Mouse (Mus musculus) MEL (cell line): ENCODE data around the gene Prorsd1. TPM values are rescaled to one million over a fixed set of nuclear protein-coding genes. Genes with fewer than 3 reads are reported as not detected.

Experiments
- DNase-seq: peaks from one replicate; pipeline ENCODE4 v3.0.0; 2011; ENCODE audit warnings: low read depth, low spot score
- H3K27ac ChIP-seq: 2 replicates; pipeline ENCODE4 v1.5.1; 2012; ENCODE audit warnings: low read depth, mild to moderate bottlenecking, control low read depth, low read length, moderate library complexity; ENCODE audit not compliant: control insufficient read depth
- H3K27me3 ChIP-seq, 2 experiments: fragments of 150-350 bp in 1 of 2; sonication (generic) in 1 of 2; 2 replicates each; pipeline ENCODE4 v1.6.1; 2012; ENCODE audit warnings: low read length in 2 of 2, mild to moderate bottlenecking in 2 of 2, improper control_type of control experiment in 1 of 2, moderate library complexity in 1 of 2; ENCODE audit not compliant: insufficient read depth in 2 of 2, control insufficient read depth in 1 of 2
- H3K36me3 ChIP-seq, 2 experiments: 2 replicates each; pipeline ENCODE4 v1.6.1; 2012 to 2014; ENCODE audit warnings: low read length in 2 of 2, improper control_type of control experiment in 1 of 2, inconsistent platforms in 1 of 2, mild to moderate bottlenecking in 1 of 2; ENCODE audit not compliant: insufficient read depth in 2 of 2, control insufficient read depth in 1 of 2
- H3K4me1 ChIP-seq, 2 experiments: fragments of 150-350 bp in 1 of 2; sonication (generic) in 1 of 2; 2 replicates each; pipeline ENCODE4 v1.6.1; 2012; ENCODE audit warnings: low read length in 2 of 2, improper control_type of control experiment in 1 of 2, mild to moderate bottlenecking in 1 of 2; ENCODE audit not compliant: insufficient read depth in 2 of 2, control insufficient read depth in 1 of 2
- H3K4me3 ChIP-seq, 2 experiments: fragments of 150-350 bp in 1 of 2; sonication (generic) in 1 of 2; 2 replicates each; pipeline ENCODE4 v1.5.1; 2012; ENCODE audit warnings: low read depth in 2 of 2, low read length in 2 of 2, mild to moderate bottlenecking in 2 of 2, moderate library complexity in 2 of 2, control low read depth in 1 of 2, improper control_type of control experiment in 1 of 2; ENCODE audit not compliant: control insufficient read depth in 1 of 2, insufficient read depth in 1 of 2
- H3K79me2 ChIP-seq: 2 replicates; pipeline ENCODE4 v1.6.1; 2012; ENCODE audit warnings: mild to moderate bottlenecking, low read length, moderate library complexity; ENCODE audit not compliant: control insufficient read depth, poor library complexity, insufficient read depth
- H3K9ac ChIP-seq: 2 replicates; pipeline ENCODE4 v1.6.1; 2012; ENCODE audit warnings: low read depth, mild to moderate bottlenecking, control low read depth, low read length, moderate library complexity; ENCODE audit not compliant: control insufficient read depth, poor library complexity, severe bottlenecking
- H3K9me3 ChIP-seq: fragments of 150-350 bp; sonication (generic); replicated peaks from 2 replicates; pipeline ENCODE4 v1.6.1; 2012; ENCODE audit warnings: mild to moderate bottlenecking, low read length, improper control_type of control experiment, moderate library complexity; ENCODE audit not compliant: insufficient read depth
- BHLHE40 ChIP-seq: IDR thresholded peaks from 2 replicates; pipeline ENCODE4 v1.6.1; 2012; ENCODE audit warnings: low read depth, mild to moderate bottlenecking, inconsistent platforms, low read length, improper control_type of control experiment, borderline replicate concordance
- E2F4 ChIP-seq: IDR thresholded peaks from 2 replicates; pipeline ENCODE4 v1.6.1; 2011; ENCODE audit warnings: low read depth, low read length, improper control_type of control experiment, borderline replicate concordance
- ELF1 ChIP-seq: IDR thresholded peaks from 2 replicates; pipeline ENCODE4 v1.6.1; 2014; ENCODE audit warnings: low read depth, mild to moderate bottlenecking, inconsistent platforms, low read length, improper control_type of control experiment, moderate library complexity
- EP300 ChIP-seq, 2 experiments: IDR thresholded peaks; 2 replicates each; pipeline ENCODE4 v1.6.1; 2011; ENCODE audit warnings: improper control_type of control experiment in 2 of 2, low read length in 2 of 2, low read depth in 1 of 2, mild to moderate bottlenecking in 1 of 2
- ETS1 ChIP-seq: IDR thresholded peaks from 2 replicates; pipeline ENCODE4 v1.6.1; 2012; ENCODE audit warnings: low read depth, mild to moderate bottlenecking, inconsistent platforms, low read length, improper control_type of control experiment, moderate library complexity
- GABPA ChIP-seq: IDR thresholded peaks from 2 replicates; pipeline ENCODE4 v1.6.1; 2012; ENCODE audit warnings: low read depth, mild to moderate bottlenecking, inconsistent platforms, low read length, improper control_type of control experiment, moderate library complexity
- GATA1 ChIP-seq: IDR thresholded peaks from 2 replicates; pipeline ENCODE4 v1.6.1; 2011; ENCODE audit warnings: low read depth, low read length, improper control_type of control experiment
- HCFC1 ChIP-seq: IDR thresholded peaks from 2 replicates; pipeline ENCODE4 v1.6.1; 2012; ENCODE audit warnings: low read depth, mild to moderate bottlenecking, inconsistent platforms, low read length, improper control_type of control experiment, moderate library complexity
- MAFK ChIP-seq: IDR thresholded peaks from 2 replicates; pipeline ENCODE4 v1.6.1; 2011; ENCODE audit warnings: low read depth, mild to moderate bottlenecking, low read length, improper control_type of control experiment, borderline replicate concordance
- MAX ChIP-seq: IDR thresholded peaks from 2 replicates; pipeline ENCODE4 v1.6.1; 2011; ENCODE audit warnings: low read length, improper control_type of control experiment
- MAZ ChIP-seq: IDR thresholded peaks from 2 replicates; pipeline ENCODE4 v1.6.1; 2012; ENCODE audit warnings: low read depth, mild to moderate bottlenecking, inconsistent platforms, low read length, improper control_type of control experiment
- MEF2A ChIP-seq: IDR thresholded peaks from 2 replicates; pipeline ENCODE4 v1.6.1; 2014; ENCODE audit warnings: low read depth, mild to moderate bottlenecking, inconsistent platforms, low read length, improper control_type of control experiment; ENCODE audit not compliant: poor library complexity, insufficient replicate concordance, severe bottlenecking; ENCODE audit errors: extremely low read depth
- MXI1 ChIP-seq: IDR thresholded peaks from 2 replicates; pipeline ENCODE4 v1.6.1; 2011; ENCODE audit warnings: mild to moderate bottlenecking, low read depth, low read length, improper control_type of control experiment
- MYB ChIP-seq: IDR thresholded peaks from 2 replicates; pipeline ENCODE4 v1.6.1; 2011; ENCODE audit warnings: mild to moderate bottlenecking, low read depth, low read length, improper control_type of control experiment
- MYC ChIP-seq: IDR thresholded peaks from 2 replicates; pipeline ENCODE4 v1.6.1; 2011; ENCODE audit warnings: low read depth, mild to moderate bottlenecking, low read length, improper control_type of control experiment, moderate library complexity
- NELFE ChIP-seq: IDR thresholded peaks from 2 replicates; pipeline ENCODE4 v1.6.1; 2011; ENCODE audit warnings: low read depth, low read length, improper control_type of control experiment
- NRF1 ChIP-seq: IDR thresholded peaks from 2 replicates; pipeline ENCODE4 v1.6.1; 2014; ENCODE audit warnings: low read depth, mild to moderate bottlenecking, inconsistent platforms, low read length, improper control_type of control experiment, moderate library complexity; ENCODE audit not compliant: poor library complexity, insufficient read depth, severe bottlenecking
- POLR2A ChIP-seq, 2 experiments: IDR thresholded peaks; 2 replicates each; pipeline ENCODE4 v1.6.1; 2011 to 2012; ENCODE audit warnings: low read length in 2 of 2, mild to moderate bottlenecking in 2 of 2, control low read depth in 1 of 2, improper control_type of control experiment in 1 of 2, low read depth in 1 of 2, moderate library complexity in 1 of 2; ENCODE audit not compliant: control insufficient read depth in 1 of 2, insufficient read depth in 1 of 2, poor library complexity in 1 of 2
- POLR2AphosphoS2 ChIP-seq: IDR thresholded peaks from 2 replicates; pipeline ENCODE4 v1.6.1; 2011; ENCODE audit warnings: low read length, improper control_type of control experiment
- POLR2AphosphoS5 ChIP-seq: IDR thresholded peaks from 2 replicates; pipeline ENCODE4 v1.6.1; 2012; ENCODE audit warnings: low read depth, borderline replicate concordance, mild to moderate bottlenecking, inconsistent platforms, low read length, moderate library complexity, mixed read lengths
- RCOR1 ChIP-seq: IDR thresholded peaks from 2 replicates; pipeline ENCODE4 v1.6.1; 2012; ENCODE audit warnings: low read depth, mild to moderate bottlenecking, inconsistent platforms, low read length, improper control_type of control experiment
- SIN3A ChIP-seq: IDR thresholded peaks from 2 replicates; pipeline ENCODE4 v1.6.1; 2012; ENCODE audit warnings: low read length, improper control_type of control experiment, inconsistent platforms
- TBP ChIP-seq: IDR thresholded peaks from 2 replicates; pipeline ENCODE4 v1.8.0; 2011; ENCODE audit warnings: low read depth, low read length, improper control_type of control experiment
- TCF12 ChIP-seq: IDR thresholded peaks from 2 replicates; pipeline ENCODE4 v1.6.1; 2014; ENCODE audit warnings: low read depth, mild to moderate bottlenecking, inconsistent platforms, low read length, improper control_type of control experiment, moderate library complexity
- UBTF ChIP-seq: IDR thresholded peaks from 2 replicates; pipeline ENCODE4 v1.6.1; 2012; ENCODE audit warnings: low read depth, mild to moderate bottlenecking, inconsistent platforms, low read length, improper control_type of control experiment, moderate library complexity, borderline replicate concordance; ENCODE audit not compliant: insufficient read depth
- USF1 ChIP-seq: IDR thresholded peaks from 2 replicates; pipeline ENCODE4 v1.6.1; 2014; ENCODE audit warnings: low read depth, mild to moderate bottlenecking, inconsistent platforms, low read length, improper control_type of control experiment, moderate library complexity
- USF2 ChIP-seq, 2 experiments: IDR thresholded peaks; 2 replicates each; pipeline ENCODE4 v1.6.1; 2011 to 2012; ENCODE audit warnings: improper control_type of control experiment in 2 of 2, low read length in 2 of 2, borderline replicate concordance in 1 of 2, inconsistent platforms in 1 of 2, low read depth in 1 of 2, mild to moderate bottlenecking in 1 of 2; ENCODE audit not compliant: insufficient read depth in 1 of 2
- ZC3H11A ChIP-seq: IDR thresholded peaks from 2 replicates; pipeline ENCODE4 v1.6.1; 2012; ENCODE audit warnings: low read depth, mild to moderate bottlenecking, inconsistent platforms, low read length, improper control_type of control experiment
- ZMIZ1 ChIP-seq: IDR thresholded peaks from 2 replicates; pipeline ENCODE4 v1.6.1; 2012; ENCODE audit warnings: low read depth, mild to moderate bottlenecking, inconsistent platforms, low read length, improper control_type of control experiment, moderate library complexity
- polyA plus RNA-seq, 2 experiments: library from polyadenylated mRNA; stranded (reverse) in 1 of 2; unstranded in 1 of 2; fragments of >175 nt in 1 of 2; fragments of >200 nt in 1 of 2; gene quantifications; 2 replicates each; pipeline versions ENCODE4 v1.2.1 to v1.2.4; 2012; ENCODE audit warnings: low replicate concordance in 2 of 2, low read depth in 1 of 2; ENCODE audit not compliant: insufficient read length in 2 of 2, insufficient read depth in 1 of 2, missing spikeins in 1 of 2
- total RNA-seq: library from RNA; depleted of rRNA; stranded (reverse); fragments of 300-350 nt; gene quantifications from 2 replicates; pipeline ENCODE4 v1.2.3, GENCODE M21; 2012; rRNA removed

Prorsd1 gene
- total RNA-seq (46.9 and 51.7 TPM in 2 replicates), polyA plus RNA-seq (10 to 100 TPM in 1 of 2 experiments, not detected in 1; 48.7 TPM)

GRCm38 (mm10) chr11:29514682-29515412, at the start of gene Prorsd1:
Gene Prorsd1, minus strand, starts transcription at chr11:29515033.
- Histone ChIP-seq H3K4me1 (peaks cover 10 to 13% of the 10 kb centered on the region in 2 experiments), H3K27me3 (no peaks in the 10 kb centered on the region), H3K9ac (peak within 1 kb of the TSS; percentile 95), H3K4me3 (peak within 1 kb of the TSS; percentile 82 to 92), H3K36me3 (peaks cover 16 to 35% of the 10 kb centered on the region in 2 experiments), H3K9me3 (no peaks in the 10 kb centered on the region), H3K79me2 (peaks cover 18% of the 10 kb centered on the region), H3K27ac (peak within 1 kb of the TSS; percentile 100)
- peak; percentile 99 for DNase-seq
- TF ChIP-seq BHLHE40 (peak; percentile 92), GABPA (no peak), POLR2AphosphoS2 (peak; percentile 99), UBTF (no peak), USF2 (IDR thresholded peaks at IDR 0.05; ENCODE audit: borderline replicate concordance in 1 of 2, insufficient read depth in 1 of 2, low read depth in 1 of 2, low read length in 2 of 2) (peak in 1 of 2 experiments; percentile 69; a peak in 1 of 4 replicates), MAZ (peak; percentile 54; the same call in 1 of the 2 replicates), ZMIZ1 (peak; percentile 95), RCOR1 (no peak), MYB (peak; percentile 64), GATA1 (peak; percentile 73), NELFE (peak; percentile 96), MEF2A (no peak), MXI1 (peak; percentile 95), MAX (peak; percentile 91), ETS1 (peak; percentile 36), HCFC1 (peak; percentile 77), NRF1 (no peak), TCF12 (peak; percentile 56), TBP (peak; percentile 84), E2F4 (no peak), ZC3H11A (no peak), MYC (peak; percentile 95), MAFK (no peak), SIN3A (peak; percentile 90), POLR2A (IDR thresholded peaks at IDR 0.05; ENCODE audit: control insufficient read depth in 1 of 2, insufficient read depth in 1 of 2, low read depth in 1 of 2, low read length in 2 of 2, poor library complexity in 1 of 2) (peak; percentile 93 to 99), EP300 (IDR thresholded peaks at IDR 0.05; ENCODE audit: low read depth in 1 of 2, low read length in 2 of 2) (peak in 1 of 2 experiments; percentile 30), USF1 (peak; percentile 91), POLR2AphosphoS5 (peak; percentile 75; the same call in 1 of the 2 replicates), ELF1 (peak; percentile 92)
